Mouse (Mus musculus): ENCODE data around the gene Rad50.

Gene Rad50

GRCm38 (mm10) chr11:53691979-53692378 lies 15.1 kb downstream of the Rad50 start:
- peak; percentile 23 for DNase-seq

DNA sequence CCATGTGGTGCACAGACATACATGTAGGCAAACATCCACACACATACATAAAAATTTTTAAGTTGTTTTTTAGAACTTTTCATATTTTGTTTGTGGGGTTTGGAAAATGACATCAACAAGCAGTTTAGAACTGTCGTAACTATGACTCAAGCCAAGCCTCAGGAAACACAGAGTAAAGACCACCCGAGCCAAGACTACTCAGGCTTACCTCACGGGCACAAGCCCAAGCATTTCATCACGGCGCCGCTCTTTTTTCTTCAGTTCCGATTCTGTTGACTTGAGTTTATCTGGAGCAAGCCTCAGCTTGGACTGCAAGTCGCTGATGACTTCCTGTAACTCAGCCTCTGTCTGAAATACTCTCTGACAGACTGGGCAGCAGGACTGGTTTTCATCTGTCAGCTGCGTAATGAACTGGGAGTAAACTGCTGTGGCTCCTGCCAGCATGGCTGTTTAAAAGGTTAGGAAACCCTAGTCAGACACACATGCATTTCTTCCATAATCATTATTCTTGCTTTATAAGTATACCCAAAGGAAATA lies 24.1 kb downstream of the Rad50 start:
- no peak for DNase-seq

- no peak for DNase-seq
Measured at GRCm38 (mm10) chr11:53682170-53682569, 24.9 kb downstream of the Rad50 start.

GRCm38 (mm10) chr11:53681686-53682085 lies 25.4 kb downstream of the Rad50 start:
- no peak for DNase-seq

DNA sequence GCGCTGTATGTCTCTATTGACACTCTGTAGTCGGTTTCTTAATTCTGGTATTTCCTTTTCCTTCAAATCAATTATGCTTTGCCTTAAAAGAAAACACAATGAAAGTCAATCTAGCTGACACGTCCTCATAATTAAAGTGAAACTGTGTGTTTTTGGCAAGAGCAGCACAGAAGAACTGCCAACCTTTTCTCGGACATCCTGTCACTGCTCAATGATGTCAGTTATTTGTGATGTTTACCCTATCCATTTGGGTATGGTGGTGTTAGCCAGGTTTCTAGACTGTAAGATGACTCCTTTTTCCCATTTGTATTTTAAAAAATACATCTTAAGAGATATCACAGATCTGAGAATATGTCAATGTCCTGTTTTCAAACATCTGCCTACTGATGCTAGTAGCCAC lies 27.0 kb downstream of the Rad50 start:
- DNase-seq: no peak

DNA sequence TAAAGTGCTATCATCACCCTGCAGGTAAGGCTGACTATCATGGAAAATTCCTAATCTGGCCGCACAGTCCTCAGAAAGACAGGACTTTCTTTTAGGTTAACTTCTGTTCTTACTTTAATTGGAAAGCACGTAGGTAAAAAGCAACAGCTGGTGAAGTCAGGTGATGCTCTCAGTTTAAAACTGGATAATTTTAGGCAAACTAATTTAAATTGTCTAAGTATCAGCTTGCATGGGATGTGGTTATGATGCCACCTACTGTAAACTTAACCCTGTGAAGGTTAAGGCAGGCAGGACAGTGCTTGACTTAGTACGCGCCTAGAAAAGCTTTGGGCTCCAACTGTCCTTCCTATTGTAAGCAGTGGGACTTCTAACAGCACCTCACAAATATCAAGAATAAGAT lies 35.7 kb downstream of the Rad50 start:
- no peak for DNase-seq

DNA sequence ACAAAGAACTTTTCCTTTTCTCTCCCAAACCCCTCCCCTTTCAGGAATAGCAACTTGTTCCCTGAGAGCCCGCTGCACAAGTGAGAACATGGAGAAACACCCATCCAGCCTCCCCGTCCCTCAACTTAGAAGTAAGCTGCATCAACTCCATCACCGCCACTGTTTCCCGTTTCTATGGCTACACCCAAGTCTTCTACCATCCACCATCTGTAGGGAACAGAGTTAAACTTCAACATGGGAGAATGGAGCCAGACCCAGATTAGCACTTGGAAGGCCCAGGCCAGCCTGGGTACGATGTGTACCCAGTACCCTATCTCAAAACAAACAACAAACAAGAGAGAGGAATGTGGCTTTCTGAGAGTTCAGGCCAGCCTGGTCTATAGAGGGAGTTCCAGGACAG lies 43.0 kb downstream of the Rad50 start:
- DNase-seq: no peak

- DNase-seq: no peak
Measured at GRCm38 (mm10) chr11:53662794-53663674, 44.1 kb downstream of the Rad50 start.

DNA sequence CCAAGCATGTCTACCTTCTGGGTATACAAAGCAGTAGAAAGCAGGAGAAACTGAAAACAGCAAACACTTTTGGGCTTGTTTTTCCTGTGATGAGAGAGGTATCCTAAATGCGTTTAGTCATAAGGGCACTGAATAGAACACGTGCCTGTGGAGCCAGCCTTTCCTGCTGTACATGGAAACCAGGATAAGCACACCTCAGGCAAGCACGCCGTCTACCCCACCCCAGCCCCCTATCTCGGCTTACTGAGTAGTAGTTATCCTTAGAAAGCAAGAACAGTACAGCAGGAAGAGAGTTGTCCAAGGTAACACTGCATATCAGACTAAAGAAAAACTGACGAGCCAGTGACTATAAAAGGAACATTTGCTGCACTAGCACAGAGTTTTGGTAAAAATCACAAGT lies 49.3 kb downstream of the Rad50 start:
- DNase-seq: no peak

DNA sequence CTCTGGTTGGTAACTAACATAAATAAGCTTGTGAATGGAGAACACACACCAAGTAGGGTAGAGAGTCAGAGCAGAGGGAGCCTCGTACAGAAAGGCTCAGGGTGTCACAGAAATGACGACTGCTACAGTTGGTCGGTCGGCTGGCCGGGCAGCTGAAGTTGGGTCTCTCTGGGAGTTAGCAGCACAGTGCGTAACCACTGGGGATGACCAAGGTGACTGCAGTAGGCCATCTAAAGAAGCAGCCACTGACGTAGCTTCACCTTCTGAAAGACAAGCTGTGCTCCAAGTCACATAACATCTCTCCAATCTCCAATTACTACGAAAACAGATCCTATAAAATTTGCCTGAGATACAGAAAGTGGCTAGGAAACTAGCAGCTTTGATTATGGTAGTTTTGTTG lies 49.7 kb downstream of the Rad50 start:
- DNase-seq: no peak

DNA sequence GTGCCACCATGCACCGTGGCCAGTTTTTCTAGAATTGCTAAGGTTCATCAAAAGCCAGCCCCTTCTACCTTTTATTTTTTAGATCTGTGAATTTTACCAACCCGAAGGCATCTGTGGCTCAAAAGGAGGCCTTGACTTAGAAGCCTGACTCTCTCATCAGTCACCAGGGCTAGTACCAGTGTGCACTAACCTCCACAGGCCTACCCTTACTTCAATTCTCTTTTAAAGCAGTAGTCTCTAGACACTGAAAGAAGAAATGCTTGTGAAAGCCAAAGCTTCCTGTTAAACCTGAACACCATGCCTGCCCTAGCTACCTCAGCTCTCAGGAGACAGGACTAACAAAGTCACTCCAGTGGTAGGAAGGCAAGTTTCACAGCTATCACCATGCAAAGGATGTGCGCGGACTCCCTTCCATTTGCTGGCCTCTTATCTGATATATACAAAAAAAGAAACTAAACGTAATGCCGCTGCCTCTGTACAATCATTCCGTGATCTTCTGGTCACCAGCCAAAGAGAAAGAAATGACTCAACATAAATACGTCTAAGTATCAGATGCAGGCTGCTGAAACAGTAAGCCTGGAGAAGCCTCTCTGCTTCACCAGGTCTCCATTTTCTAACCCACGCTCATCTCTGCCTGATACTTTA lies 50.4 kb downstream of the Rad50 start:
- DNase-seq: no peak

GRCm38 (mm10) chr11:53655043-53655442 lies 52.1 kb downstream of the Rad50 start:
- no peak for DNase-seq

DNA sequence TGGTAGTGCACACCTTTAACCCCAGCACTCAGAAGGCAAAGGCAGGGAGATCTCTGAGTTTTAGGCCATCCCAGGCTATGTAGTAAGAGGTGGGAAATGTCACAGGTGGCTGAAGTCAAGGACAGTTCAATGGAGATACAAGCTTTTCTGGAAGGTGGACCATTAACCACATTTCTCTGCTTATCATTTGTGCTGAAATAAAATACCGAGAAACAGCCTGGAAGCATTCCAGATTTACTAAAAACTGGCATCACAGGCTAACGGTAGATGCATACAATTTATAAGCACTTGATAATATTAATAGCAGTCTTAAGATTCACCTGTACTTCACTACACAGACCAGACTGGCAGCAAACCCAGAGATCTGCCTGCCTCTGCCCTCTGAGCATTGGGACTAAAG lies 54.7 kb downstream of the Rad50 start:
- no peak for DNase-seq

DNA sequence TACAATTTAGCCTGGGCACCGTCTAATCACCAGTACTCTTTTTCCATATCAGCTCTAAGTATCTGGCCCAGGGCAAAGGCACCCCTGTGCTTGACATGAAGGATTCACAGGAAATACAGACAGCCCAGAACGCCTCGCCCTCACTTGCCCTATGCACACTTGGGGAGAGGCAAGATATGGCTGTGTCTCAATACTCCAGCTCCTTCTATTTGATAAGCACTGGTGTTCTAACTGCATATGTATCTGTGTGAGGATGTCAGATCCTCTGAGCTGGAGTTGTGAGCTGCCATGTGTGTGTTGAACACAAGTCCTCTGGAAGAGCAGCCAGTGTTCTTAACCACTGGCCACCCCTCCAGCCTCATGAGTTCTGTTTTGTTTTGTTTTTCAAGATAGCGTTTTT lies 55.7 kb downstream of the Rad50 start:
- DNase-seq: no peak

- no peak for DNase-seq
Measured at GRCm38 (mm10) chr11:53644017-53644416, 63.1 kb downstream of the Rad50 start.

- DNase-seq: no peak
Measured at GRCm38 (mm10) chr11:53642744-53643279, 64.3 kb downstream of the Rad50 start.

GRCm38 (mm10) chr11:53637803-53638260 lies 69.3 kb downstream of the Rad50 start:
- no peak for DNase-seq

DNA sequence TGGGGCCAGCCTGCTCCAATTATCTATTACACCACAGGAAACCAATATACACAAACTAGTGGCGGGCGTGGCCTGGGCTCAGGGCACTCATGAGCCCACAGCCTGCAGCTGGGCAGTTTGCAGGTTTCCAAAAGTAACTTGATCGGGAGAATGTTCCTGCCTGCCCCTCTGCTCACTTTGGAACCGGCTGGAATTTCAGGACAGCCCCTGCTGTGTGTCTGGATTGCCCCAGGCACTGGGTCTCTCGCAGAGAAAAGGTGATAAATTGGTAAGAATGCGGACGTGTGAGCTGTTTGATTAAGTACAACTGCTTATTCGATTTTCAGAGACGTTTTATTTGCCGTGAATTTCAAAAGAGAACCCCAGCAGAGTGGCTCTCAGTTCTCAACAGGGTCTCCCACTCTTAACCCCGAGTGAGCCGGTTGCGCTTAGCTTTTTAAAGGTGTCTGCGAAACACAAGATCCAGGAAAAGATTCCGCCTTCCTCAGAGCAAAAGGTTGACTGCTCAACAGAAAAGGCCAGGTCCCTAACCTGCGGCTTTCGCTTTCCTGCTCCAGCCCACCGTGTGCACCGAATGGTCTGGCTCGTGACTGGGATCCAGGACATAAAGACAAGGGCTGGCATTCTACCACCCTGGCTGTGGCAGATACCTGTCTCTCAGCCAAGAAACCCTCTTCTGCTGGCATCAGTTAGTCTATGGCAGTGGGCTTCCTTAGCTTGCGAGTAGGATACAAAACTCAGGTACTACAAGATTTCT lies 69.9 kb downstream of the Rad50 start:
- peak; percentile 63 for DNase-seq

DNA sequence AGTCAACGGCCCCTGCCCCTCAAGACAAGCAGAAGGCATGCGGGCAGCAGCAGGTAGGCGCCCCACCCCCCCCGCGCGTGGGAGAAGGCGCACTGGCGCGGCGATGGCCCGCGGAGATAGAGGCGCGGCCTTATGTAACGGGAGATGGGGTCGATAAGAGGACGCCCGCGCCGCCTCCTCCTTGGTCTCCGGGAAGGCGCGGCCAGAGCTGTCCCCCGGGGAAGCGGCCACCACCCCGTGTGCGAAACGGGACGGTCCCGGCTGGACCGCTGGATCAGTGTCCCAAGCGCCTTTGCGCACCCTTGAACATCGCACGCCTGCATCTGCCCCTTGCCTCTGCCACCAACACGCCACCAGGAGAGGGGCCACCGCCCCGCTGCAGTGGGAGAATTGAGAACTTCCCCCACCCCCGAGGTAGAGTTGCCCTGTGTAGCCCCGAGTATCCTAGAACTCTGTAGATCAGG lies 70.9 kb downstream of the Rad50 start:
- DNase-seq: peak; percentile 48

DNA sequence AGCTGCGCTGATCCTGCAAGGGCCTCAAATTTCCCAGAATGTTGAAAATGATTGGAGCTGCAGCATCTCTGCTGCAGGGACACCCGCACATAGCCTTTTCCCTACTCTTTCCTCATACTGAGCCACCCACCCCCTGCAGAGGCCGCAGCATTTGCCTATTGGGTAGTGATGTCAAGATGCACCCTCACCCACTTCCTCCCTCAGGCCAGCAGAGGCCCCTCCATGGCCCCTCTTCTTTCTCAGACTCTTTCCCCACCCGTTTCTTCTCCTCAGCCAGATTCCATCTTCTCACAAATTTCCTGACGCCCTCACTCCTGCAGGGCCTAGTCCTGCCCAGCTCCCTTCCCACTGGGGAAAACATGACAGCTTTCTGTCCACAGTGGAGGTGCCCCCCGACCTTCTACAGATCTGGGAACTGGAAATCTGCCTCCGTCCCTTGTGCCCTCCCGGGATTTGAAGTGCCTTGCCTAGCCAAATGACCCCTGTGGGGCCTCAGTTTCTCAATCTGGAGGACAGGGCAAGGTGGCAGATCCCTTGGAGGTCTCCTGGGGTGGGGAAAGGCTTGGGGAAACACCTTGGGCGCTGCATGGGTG lies 71.4 kb downstream of the Rad50 start:
- DNase-seq: no peak

GRCm38 (mm10) chr11:53634556-53634955 lies 72.6 kb downstream of the Rad50 start, which contains the start of gene Il13:
Gene Il13, minus strand, starts transcription at chr11:53634702.
- no peak for DNase-seq

DNA sequence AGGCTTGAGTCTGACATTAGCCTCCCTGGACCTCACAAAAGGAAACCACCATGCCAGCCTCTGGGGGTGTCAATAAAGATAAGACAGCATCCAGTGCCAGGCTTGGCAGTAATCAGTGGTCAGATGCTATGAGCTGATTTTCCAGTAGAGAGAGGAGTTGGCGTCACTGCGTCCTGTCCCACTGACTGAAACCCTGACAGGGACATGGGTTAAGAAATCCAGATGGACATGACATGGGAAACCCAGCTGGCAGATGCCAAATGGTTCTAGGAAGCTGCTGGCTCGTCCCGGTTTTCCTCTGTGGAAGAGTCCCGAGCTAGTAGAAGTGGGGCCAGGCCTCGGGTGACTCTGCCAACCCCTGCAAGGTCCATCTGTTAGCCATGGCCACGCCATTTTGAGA lies 73.5 kb downstream of the Rad50 start:
- DNase-seq: no peak

Data from embryo, embryonic 11 days (tissue).